ENCODE assay signal across 4 mouse cellular contexts in the genomic region with DNA sequence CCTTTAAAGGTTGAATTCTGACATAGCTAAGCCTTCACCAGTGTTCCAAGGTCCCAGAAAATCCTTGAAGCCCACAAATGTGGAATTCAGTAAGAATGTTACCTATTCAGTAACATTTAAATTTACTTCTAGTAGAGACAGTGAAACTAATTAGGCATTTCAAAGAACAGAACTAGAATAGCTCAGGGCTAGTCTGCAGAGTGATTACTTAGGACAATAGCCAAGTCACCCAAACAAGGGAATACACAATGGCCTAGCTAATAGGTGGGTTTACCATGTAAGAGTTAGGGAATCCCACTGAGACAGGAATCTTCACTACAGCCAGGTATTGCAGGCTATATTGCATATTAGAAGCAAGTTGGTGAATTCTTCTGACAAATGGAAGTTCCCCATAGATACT.
DNase-seq lines count a peak whose midpoint lies in the region.

No protein-coding gene starts in this region.

- DNase-seq in ES-CJ7 (ENCODE audit: low read depth, low spot score) = peak; percentile 83
- peak; percentile 77 for DNase-seq in R1 (ENCODE audit: low read depth, low spot score)
- peak; percentile 22 for DNase-seq in WW6 (ENCODE audit: low read depth, low spot score)
- DNase-seq in ZHBTc4 (ENCODE audit: low read depth, low spot score) = peak; percentile 84

Comparison
In these comparisons a context has a peak if more than half of its experiments do, and no peak if none do; other contexts are left out.
1. Peak in every context shown above with its lines: DNase-seq.
2. DNase-seq: peak in every context shown above with its lines; median percentile 84 in ZHBTc4; 83 in ES-CJ7; 77 in R1; 22 in WW6.